Mouse (Mus musculus) hindbrain, postnatal 0 days (tissue): Measurements from ENCODE around the gene Col6a2. TPM values are rescaled to one million over a fixed set of nuclear protein-coding genes. Genes with fewer than 3 reads are reported as not detected.

Experiments
- ATAC-seq: fragments of 200-750 bp; cut with Nextera tagmentation; 2 replicates; pipeline ENCODE4 v1.8.0; 2017; ENCODE audit warnings: mild to moderate bottlenecking, moderate TSS enrichment, moderate library complexity
- DNase-seq: peaks from one replicate; pipeline ENCODE4 v3.0.0-alpha.2; 2015; ENCODE audit warnings: low spot score
- H3K27ac ChIP-seq: fragments of 300-500 bp; sonication (generic); 2 replicates; pipeline ENCODE4 v1.5.1; 2014; ENCODE audit warnings: mild to moderate bottlenecking
- H3K27me3 ChIP-seq: fragments of 300-500 bp; sonication (generic); 2 replicates; pipeline ENCODE4 v1.6.1; 2014; ENCODE audit warnings: low read length, mixed read lengths; ENCODE audit not compliant: insufficient read depth
- H3K36me3 ChIP-seq: fragments of 300-500 bp; sonication (generic); 2 replicates; pipeline ENCODE4 v1.6.1; 2014; ENCODE audit warnings: low read length, mixed read lengths; ENCODE audit not compliant: insufficient read depth
- H3K4me1 ChIP-seq: fragments of 300-500 bp; sonication (generic); 2 replicates; pipeline ENCODE4 v1.6.1; 2014; ENCODE audit warnings: antibody characterized with exemption, low read length, mixed read lengths; ENCODE audit not compliant: insufficient read depth
- H3K4me2 ChIP-seq: fragments of 300-500 bp; sonication (generic); 2 replicates; pipeline ENCODE4 v1.6.1; 2014; ENCODE audit warnings: low read depth, mild to moderate bottlenecking, low read length, moderate library complexity, mixed read lengths
- H3K4me3 ChIP-seq: fragments of 300-500 bp; sonication (generic); 2 replicates; pipeline ENCODE4 v1.5.1; 2014; ENCODE audit warnings: low read length
- H3K9ac ChIP-seq: fragments of 300-500 bp; sonication (generic); replicated peaks from 2 replicates; pipeline ENCODE4 v1.6.1; 2014; ENCODE audit warnings: mild to moderate bottlenecking, low read length, moderate library complexity, mixed read lengths
- H3K9me3 ChIP-seq: fragments of 300-500 bp; sonication (generic); 2 replicates; pipeline ENCODE4 v1.6.1; 2016; ENCODE audit warnings: low read length, mixed read lengths
- CTCF ChIP-seq: IDR thresholded peaks from 2 replicates; pipeline ENCODE4 v1.5.1; 2016; ENCODE audit warnings: antibody characterized with exemption, control low read depth, low read depth
- WGBS: fragments of 180-500 bp; shearing (Covaris S2); extraction: QIAGEN DNeasy Blood & Tissue Kit; methylation state at CpG from one replicate; pipeline ENCODE4 v1.1.7; 2014; 5-methylcytosine and 5-hydroxymethylcytosine counted together
- polyA plus RNA-seq: library from polyadenylated mRNA; unstranded; fragments of >200 nt; fragmentation: Nextera tagmentation; extraction: Ambion mirVana; gene quantifications from 2 replicates; pipeline ENCODE4 v1.2.1, GENCODE M21; 2015
- total RNA-seq: library from RNA; depleted of rRNA; stranded (reverse); fragments of >200 nt; gene quantifications from 2 replicates; pipeline ENCODE4 v1.2.3, GENCODE M21; 2014

Gene Col6a2
- total and polyA plus RNA-seq, 2 experiments from 2014 or later: 22.2 to 37.8 TPM

DNA sequence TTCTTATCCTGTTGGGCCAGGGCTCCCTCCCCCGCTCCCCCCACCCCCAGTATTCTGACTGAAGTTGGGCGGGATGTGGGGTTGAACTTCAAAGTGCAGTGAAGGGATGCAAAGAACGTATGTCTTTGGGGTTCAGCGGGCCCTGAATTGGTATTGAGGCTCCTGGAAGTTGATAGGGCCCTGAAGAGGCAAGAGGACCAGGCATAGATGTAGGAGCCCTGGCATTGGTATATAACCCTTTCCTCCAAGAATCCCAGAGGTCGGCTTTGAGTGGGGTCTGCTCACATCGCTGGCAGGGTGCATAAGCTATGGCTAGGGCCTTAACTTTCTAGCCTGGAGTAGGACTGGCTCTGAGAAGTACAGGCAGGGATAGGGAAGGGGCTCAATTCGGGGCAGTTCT lies 304 bp upstream of the Col6a2 start:
- Histone ChIP-seq H3K27ac (no peak overlapping the region), H3K4me1 (no peaks in the 10 kb centered on the region), H3K27me3 (no peaks in the 10 kb centered on the region), H3K4me2 (peak overlapping the region; percentile 65), H3K4me3 (peak overlapping the region; percentile 36), H3K36me3 (no peaks in the 10 kb centered on the region), H3K9ac (no peak overlapping the region), H3K9me3 (no peaks in the 10 kb centered on the region)
- DNase-seq (no peak), ATAC-seq (0 out of 2 replicates have a peak, but pooled peaks have one; percentile 17)
- no peak for TF ChIP-seq CTCF
- WGBS: 25% methylated on average over 7 of the region's 7 CpGs

DNA sequence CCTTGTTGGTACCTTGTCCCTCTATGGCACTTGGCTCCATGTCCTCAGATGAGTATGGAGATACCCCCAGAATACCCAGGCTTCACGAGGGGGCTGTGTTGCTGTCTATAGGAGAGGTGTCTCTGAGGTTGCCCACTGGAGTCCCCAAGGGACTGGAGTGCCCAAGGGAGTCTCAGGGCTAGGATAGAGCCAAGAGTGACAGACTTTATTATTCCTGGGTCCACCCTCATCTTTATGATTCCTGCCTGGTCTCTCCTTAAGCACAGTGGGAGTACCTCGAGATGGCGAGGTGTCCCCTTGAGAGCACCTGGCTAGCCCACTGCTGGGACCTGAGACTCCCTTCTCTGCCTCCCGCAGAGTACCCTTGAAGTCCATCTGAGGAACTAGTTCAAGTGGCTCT lies 1.0 kb downstream of the Col6a2 start:
- H3K4me3 ChIP-seq: 0 out of 2 replicates have a peak overlapping the region, but pooled peaks have one; percentile 2
- H3K27ac ChIP-seq: no peak overlapping the region
- peak overlapping the region; percentile 65; the same call in 1 of the 2 replicates for H3K4me2 ChIP-seq

DNA sequence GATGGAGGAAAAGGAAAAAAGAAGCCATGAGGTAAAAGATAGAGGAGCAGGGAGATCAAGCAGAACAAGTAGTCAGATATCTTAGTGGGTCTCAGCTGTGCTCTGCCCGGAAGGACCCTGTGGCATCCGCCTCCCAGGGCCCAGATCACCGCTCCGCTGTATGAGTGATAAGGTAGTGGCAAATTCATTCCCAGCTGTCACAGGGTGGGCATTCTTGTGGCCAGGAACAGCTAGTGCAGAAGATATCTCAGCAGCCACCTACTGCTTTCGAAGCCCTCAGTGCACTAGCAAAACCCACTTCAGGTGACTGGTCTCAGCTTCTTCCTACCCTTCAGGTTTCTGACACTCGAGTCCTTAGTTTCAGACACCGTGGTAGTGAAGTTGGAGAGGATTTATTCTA lies 11.0 kb downstream of the Col6a2 start:
- no peak overlapping the region for H3K9ac ChIP-seq
- no peak overlapping the region for H3K4me3 ChIP-seq
- 86% methylated on average over 7 of the region's 7 CpGs for WGBS
- H3K27ac ChIP-seq: no peak overlapping the region
- TF ChIP-seq CTCF: no peak
- no peak overlapping the region for H3K4me2 ChIP-seq
- H3K4me1 ChIP-seq: no peaks in the 10 kb centered on the region
- H3K9me3 ChIP-seq: no peaks in the 10 kb centered on the region
- H3K27me3 ChIP-seq: no peaks in the 10 kb centered on the region
- ATAC-seq (no peak), DNase-seq (no peak)
- no peaks in the 10 kb centered on the region for H3K36me3 ChIP-seq

More for the DNA sequence above, 1.0 kb downstream of the Col6a2 start:
- no peak for TF ChIP-seq CTCF
- Histone ChIP-seq H3K36me3 (no peaks in the 10 kb centered on the region), H3K27me3 (no peaks in the 10 kb centered on the region), H3K9ac (no peak overlapping the region), H3K9me3 (no peaks in the 10 kb centered on the region), H3K4me1 (no peaks in the 10 kb centered on the region)
- WGBS: 87% methylated on average over 4 of the region's 4 CpGs
- DNase-seq: no peak
- no peak for ATAC-seq

DNA sequence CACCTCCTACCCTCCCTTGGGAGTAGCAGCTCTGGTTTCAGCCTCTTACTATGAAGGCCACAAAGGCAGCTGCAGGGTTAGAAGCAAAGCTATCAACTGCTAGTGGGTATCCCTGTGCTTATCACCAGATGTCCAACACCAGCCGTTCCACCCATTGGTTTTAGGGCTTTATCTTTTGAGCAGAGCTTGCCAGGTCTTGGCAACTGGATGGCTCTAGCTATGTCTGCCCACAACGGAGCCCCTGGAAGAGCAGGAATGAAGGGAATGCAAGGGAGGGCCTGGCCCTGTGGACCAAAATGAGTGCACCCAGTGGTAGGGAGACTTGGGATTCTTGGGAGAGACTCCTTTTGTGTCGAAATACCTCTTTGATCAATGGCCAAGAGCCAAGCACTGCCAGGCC lies 20.7 kb downstream of the Col6a2 start:
- Histone ChIP-seq H3K4me2 (no peak overlapping the region), H3K9me3 (no peaks in the 10 kb centered on the region), H3K36me3 (no peaks in the 10 kb centered on the region), H3K9ac (no peak overlapping the region), H3K4me1 (no peaks in the 10 kb centered on the region), H3K4me3 (no peak overlapping the region), H3K27me3 (no peaks in the 10 kb centered on the region), H3K27ac (no peak overlapping the region)
- ATAC-seq (no peak), DNase-seq (no peak)
- whole genome bisulfite sequencing: 71% methylated on average over 3 of the region's 3 CpGs
- no peak for TF ChIP-seq CTCF

DNA sequence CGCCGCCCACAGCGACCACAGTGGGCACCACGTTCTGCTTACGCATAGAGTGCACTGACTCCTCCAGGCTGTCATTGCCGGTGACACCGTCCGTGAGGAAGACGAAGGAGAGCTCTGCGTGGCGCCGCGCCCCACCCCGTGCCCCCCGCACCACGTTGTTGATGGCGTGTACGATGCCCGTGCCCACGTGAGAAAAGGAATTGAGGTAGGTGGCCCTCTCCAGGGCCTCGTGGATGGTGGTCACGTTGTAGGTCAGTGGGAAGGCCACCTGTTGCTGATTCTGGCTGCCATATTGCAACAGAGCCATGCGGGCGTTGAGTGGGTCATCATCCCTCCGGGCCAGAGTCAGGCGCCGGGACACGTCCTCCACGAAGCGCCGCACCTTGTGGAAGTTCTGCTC lies 27.1 kb downstream of the Col6a2 start:
- no peak overlapping the region for H3K4me2 ChIP-seq
- H3K4me3 ChIP-seq: no peak overlapping the region
- no peaks in the 10 kb centered on the region for H3K9me3 ChIP-seq
- no peaks in the 10 kb centered on the region for H3K27me3 ChIP-seq
- no peak overlapping the region for H3K9ac ChIP-seq
- TF ChIP-seq CTCF: no peak
- DNase-seq: no peak
- no peak for ATAC-seq
- H3K4me1 ChIP-seq: no peaks in the 10 kb centered on the region
- no peaks in the 10 kb centered on the region for H3K36me3 ChIP-seq
- H3K27ac ChIP-seq: no peak overlapping the region
- 92% methylated on average over 31 of the region's 31 CpGs for WGBS

DNA sequence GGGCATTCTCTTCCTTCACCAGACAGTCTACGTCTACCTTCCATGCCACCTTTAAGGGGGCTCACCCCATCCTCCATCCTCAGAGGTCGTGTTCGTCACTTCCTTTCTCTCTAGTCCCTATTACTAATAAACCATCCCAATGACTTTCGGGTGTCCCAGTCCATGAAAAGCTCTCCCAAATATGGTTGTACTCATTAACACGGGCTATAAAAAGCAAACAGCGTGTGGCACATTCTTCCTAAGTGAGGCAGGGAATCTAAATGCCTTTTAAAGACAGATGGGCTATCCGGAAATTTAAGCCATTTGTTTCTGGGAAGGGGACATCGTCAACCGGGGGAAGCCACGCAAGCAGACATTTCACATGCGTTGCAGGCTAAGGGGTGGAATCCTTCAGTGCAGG lies 33.2 kb downstream of the Col6a2 start:
- no peaks in the 10 kb centered on the region for H3K27me3 ChIP-seq
- H3K4me1 ChIP-seq: no peaks in the 10 kb centered on the region
- H3K9ac ChIP-seq: no peak overlapping the region
- H3K36me3 ChIP-seq: no peaks in the 10 kb centered on the region
- no peak overlapping the region for H3K4me2 ChIP-seq
- H3K4me3 ChIP-seq: no peak overlapping the region
- ATAC-seq: no peak
- TF ChIP-seq CTCF: no peak
- DNase-seq: no peak
- no peak overlapping the region for H3K27ac ChIP-seq
- 81% methylated on average over 11 of the region's 11 CpGs for WGBS
- H3K9me3 ChIP-seq: no peaks in the 10 kb centered on the region

DNA sequence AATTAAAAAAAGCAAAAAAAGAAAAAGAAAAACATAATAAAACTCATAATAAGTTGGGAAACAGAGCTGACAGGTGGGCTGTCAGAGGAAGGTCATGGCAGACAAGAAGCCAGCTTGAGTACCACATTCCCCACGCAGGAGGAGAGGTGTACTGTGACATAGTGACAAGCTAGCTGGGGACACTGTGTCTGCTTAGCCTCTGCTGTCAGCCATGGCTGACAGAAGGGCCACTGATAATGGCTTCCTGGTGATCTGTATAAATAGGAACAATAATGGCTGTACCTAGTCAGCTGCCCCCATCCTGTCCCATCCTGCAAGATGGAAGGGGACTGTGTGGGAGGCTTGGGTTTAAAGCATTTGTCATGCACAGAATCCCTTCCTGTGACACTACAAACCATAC lies 37.2 kb downstream of the Col6a2 start:
- no peaks in the 10 kb centered on the region for H3K9me3 ChIP-seq

More for the DNA sequence above, 37.2 kb downstream of the Col6a2 start:
- no peak for TF ChIP-seq CTCF
- H3K9ac ChIP-seq: no peak overlapping the region
- no peak for ATAC-seq
- no peak overlapping the region for H3K4me3 ChIP-seq
- no peak overlapping the region for H3K27ac ChIP-seq
- no peaks in the 10 kb centered on the region for H3K27me3 ChIP-seq
- H3K4me2 ChIP-seq: no peak overlapping the region
- DNase-seq: no peak
- H3K4me1 ChIP-seq: no peaks in the 10 kb centered on the region
- 26% methylated on average over 1 of the region's 1 CpGs for WGBS
- no peaks in the 10 kb centered on the region for H3K36me3 ChIP-seq
